Mouse (Mus musculus) frontal cortex, adult (tissue): ENCODE data around the gene Stxbp6.
"Not testable (repeated sequence)": the region's sequence is repeated elsewhere in the genome, so short reads cannot be mapped to it uniquely, and the experiment has no call there.

ENCODE experiments used
- ATAC-seq: cut with Nextera tagmentation; 2 replicates; pipeline ENCODE4 v1.9.2; 2017; ENCODE audit warnings: mild to moderate bottlenecking, moderate library complexity, mixed read lengths; ENCODE audit not compliant: low TSS enrichment

Gene Stxbp6

GRCm38 (mm10) chr12:45056372-45056771 lies 18.1 kb downstream of the Stxbp6 start:
- peak; percentile 48 for ATAC-seq

GRCm38 (mm10) chr12:45053319-45053718 lies 21.2 kb downstream of the Stxbp6 start:
- no peak for ATAC-seq

DNA sequence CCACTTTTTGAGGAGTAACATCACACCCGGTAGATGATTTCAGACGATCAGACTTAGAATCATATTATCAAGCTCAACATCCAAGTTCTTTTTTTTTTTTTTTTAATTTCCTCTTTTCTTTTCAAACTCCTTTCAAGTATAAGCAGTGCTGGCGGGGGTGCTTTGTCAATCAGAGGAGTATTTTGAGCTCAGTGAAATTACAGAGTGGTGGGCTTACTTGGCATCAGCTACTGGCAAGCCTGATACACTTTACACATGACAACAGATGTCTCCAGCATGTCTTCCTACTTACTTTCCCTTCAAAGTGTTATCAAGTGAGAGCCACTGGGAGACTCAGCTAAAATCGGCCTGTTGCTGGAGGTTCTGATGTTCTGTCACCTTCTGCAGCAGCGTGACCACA lies 21.6 kb downstream of the Stxbp6 start:
- peak; percentile 15; the same call in 1 of the 2 replicates for ATAC-seq

GRCm38 (mm10) chr12:45049894-45050293 lies 24.6 kb downstream of the Stxbp6 start:
- no peak for ATAC-seq

DNA sequence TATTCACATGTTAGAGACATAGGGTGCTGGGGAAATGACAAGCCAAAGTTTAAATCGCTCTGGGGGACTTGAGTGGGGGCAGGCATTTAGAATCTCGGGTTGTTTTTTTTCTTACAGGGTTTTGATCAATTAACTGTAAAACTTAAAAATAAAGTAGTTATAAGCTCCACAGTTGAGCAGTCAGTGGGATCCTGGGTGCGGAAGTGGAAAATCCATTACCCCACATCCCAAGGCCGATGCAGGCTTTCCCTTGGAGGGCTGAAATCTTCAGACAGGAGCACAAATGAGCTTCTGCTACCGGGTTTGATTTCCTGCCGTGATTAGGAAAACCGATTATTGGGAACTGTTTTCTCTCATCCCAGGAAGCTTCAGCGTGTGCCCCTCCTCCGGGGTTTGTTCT lies 26.8 kb downstream of the Stxbp6 start:
- ATAC-seq, result not testable (repeated sequence)

GRCm38 (mm10) chr12:45047172-45047571 lies 27.3 kb downstream of the Stxbp6 start:
- no peak for ATAC-seq

DNA sequence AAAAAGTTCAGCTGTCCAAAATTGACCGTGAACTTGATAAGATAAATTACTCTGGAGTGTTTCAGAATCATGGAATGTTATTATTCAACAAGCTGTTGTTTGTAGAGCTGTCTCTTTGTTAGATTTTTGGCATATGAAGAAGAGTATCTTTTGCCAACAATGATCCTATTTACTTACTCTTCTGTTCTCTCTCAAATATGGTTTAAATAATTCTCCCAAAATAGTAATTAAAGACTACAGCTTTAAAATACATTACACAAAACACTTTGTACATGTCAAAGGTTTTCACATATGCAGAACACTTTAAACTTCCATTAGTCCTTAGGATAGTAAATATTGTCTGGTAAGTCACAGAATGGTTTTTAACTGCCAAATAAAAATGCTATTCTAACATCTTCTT lies 29.9 kb downstream of the Stxbp6 start:
- ATAC-seq, result no peak

DNA sequence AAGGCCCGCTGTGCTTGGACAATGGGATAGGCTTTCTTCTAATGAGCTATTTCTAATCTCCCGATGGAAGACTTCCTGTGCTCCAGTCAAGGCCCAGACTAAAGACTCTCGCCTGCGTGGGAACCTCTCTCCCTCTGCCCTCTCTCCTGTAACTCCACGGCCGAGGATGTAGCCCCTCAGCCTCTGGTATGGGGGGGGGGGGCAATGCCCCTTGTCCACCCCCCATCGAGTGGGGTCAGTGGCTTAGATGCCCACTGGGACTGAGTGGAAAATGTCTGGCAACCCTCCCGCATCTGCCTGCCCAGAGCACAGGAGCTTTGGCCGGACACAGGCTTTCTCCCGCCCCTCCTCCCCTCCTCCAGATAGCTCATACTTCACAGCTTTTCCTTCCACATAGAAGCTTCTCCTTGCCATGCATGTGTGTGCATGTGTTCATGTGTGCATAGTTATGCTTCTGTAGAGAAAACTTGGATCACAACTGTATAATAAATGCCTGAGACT lies 31.9 kb downstream of the Stxbp6 start:
- ATAC-seq, result peak; percentile 27; the same call in 1 of the 2 replicates

DNA sequence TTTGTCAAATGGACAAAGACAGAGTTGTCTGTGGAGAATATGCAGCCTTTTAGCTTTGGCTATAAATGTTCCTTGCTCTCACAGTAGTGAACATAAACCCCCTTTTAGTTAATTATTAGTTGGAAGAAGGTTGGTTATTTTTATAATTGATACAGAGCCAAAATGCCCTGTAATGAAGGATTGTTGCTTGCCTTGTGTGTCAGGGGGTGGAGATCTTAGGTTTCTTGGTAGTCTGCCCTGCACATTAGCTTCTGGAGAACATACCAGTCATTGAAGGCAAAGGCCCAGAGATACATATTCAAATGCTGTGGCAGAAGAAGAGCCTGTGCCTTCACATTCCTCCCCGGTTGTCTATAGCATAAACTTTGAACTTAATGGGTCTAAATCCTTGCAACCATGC lies 37.0 kb downstream of the Stxbp6 start:
- no peak for ATAC-seq

DNA sequence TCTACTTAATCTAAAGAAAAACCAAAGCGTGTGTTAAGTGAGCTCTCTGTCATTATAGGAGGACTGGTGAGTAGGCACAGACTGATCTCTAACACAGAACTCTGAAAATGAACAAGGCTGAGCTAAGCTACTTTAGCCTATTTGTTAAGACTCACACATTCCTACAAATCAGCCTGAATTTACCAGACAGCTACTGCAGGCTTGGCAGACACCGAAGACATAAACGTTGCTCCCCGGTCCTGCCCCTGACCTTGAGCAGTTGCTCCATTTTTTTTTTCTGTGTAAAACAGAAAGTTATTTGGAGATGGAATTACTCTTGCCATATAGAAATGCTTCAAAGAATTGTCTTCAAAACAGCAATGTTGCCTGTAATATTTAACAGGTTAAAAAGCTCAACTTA lies 37.4 kb downstream of the Stxbp6 start:
- no peak for ATAC-seq

DNA sequence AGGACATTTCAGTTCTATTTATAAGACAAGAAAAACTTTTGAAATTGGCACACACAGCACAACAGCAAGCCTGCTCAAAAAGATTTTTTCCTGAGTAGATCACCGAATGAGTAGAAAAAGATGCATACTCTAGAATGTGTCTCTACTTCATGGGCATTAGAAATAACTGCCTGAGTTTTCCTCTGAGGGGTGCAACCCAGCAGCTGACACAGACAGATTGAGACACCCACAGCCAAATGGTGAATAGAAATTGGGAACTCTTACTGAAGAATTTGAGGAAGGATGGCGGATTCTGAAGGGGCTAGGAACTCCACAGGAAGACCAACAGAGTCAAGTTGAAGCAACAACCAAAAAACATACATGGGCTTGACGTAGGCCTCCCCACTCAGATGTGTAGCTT lies 43.8 kb downstream of the Stxbp6 start:
- peak; percentile 51; the same call in 1 of the 2 replicates for ATAC-seq

GRCm38 (mm10) chr12:45026347-45026746 lies 48.2 kb downstream of the Stxbp6 start:
- ATAC-seq, result 0 out of 2 replicates have a peak, but pooled peaks have one; percentile 11

- no peak for ATAC-seq
Observed at GRCm38 (mm10) chr12:45020018-45020417, 54.5 kb downstream of the Stxbp6 start.

DNA sequence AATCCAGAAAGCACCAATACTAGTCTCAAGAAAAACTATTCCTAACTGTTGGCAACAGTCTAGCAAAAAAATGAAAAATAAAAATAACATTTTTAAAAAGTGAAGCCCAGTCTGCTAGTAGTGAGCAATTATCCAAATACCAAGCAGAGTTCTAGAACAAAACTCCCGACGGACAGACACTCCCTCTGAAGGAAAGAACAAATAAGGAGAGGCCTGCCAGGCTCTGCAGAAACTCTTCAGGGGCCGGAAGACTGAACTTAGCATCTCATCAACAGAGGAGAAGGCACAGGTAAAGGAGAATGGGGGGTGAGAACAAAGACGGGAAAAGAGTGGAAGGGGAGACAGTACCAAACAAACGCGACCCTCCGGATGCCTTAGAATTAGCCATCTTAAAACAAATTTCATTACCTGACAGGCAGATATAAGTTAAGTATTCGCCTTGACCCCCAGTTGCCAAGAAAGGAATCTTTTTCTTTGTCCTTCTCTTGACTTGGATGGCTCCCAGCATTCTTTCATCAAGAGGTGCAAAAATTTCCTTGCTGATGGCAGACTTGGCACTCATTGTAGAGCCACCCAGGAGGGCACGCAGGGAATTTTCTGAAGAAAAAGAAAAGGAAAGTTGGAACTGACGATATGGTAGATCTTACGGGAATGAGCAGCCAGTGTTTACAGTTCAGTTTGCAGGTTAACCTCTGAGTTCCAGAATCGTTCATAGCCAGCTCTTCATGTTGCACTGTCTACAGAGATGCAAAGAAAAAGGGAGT lies 55.3 kb downstream of the Stxbp6 start:
- ATAC-seq, result no peak

GRCm38 (mm10) chr12:45013246-45013756 lies 61.2 kb downstream of the Stxbp6 start:
- peak; percentile 89 for ATAC-seq

DNA sequence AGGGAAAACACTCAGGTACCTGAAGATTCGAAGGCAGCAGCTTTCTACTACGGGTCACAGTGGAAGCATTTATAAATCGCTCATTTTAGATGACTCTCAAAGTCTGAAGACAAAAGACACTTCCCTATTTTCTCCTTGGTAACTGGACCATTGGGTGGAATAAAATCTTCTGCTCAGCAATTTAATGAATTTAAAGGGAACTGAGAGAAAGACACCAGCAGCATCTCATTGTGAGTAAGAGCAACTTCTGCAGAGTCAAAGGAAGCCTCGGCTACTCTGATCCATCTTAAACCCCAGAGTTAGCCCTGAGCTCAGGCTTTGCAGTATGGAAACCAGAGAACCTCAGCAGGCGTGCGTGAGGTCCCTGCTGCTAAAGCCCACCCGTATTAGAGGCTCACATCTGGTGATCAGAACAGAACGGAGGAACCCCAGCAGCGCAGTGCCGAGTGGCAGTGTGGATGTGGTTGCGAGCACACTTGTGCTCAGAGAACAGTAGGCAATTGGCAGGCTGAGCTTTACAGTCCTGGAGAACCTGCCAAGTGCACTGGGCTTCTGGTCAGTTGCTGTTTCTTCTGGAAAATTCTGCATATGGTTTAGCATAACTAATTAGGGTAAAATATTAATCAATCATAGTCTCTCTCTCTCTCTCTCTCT lies 62.9 kb downstream of the Stxbp6 start:
- ATAC-seq, result peak; percentile 18; the same call in 1 of the 2 replicates

DNA sequence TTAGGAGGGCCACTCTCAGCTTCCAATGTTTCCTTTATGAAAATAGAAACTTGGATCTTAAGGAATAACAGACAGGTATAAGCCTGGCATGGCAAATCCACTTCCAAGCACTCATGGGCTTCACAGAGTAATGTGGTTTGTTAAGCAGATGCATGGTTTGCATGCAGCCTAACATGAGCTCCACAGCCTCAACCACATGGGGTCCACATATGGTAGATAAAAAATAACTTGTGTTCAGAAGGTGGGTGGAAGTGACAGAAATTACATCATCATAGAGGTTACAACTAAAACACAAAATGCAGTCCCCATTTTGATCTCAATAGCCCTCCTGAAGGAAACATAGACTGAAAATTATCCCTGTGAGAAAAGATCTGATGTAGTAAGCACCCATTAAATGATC lies 63.5 kb downstream of the Stxbp6 start:
- ATAC-seq, result peak; percentile 51

GRCm38 (mm10) chr12:45009984-45010611 lies 64.4 kb downstream of the Stxbp6 start:
- ATAC-seq, result no peak

DNA sequence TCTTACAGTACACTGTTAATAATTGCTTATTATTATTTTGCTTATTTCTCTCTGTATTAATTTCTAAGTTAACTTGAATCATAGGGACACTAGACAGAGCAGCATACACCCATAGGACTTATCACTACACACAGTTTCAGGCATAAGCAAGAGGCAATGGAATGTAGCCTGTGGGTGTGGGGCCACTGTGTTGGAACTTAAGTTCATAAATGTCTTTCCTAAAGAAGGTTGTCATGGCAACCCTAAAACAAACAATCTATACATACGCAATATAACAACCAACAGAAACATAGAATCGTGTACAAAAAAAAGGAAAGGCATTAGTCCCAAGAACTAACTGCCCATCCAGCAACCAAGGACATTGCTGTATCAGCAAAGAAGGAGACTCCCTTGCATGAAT lies 67.9 kb downstream of the Stxbp6 start:
- no peak for ATAC-seq

DNA sequence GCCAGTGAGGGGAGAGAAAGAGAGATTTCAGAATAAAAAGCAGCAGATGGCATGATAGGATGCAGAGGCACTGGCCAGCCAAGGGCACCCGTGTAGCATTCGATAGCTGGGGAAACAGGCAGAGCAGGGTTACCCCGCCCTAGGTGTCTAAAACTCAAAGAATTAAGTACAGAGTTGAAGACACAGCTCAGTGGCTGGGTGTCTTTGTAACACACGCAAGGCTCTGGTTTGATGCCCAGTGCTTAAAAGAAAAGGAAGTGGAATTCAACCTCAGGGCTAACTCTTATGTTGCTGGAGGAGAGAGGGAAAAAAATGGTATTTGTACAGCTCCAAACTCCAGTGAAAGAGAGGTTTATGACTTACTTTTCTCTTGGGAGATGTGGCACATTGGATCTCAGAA lies 68.5 kb downstream of the Stxbp6 start:
- ATAC-seq, result no peak

- ATAC-seq, result no peak
Observed at GRCm38 (mm10) chr12:45001996-45002395, 72.5 kb downstream of the Stxbp6 start.

DNA sequence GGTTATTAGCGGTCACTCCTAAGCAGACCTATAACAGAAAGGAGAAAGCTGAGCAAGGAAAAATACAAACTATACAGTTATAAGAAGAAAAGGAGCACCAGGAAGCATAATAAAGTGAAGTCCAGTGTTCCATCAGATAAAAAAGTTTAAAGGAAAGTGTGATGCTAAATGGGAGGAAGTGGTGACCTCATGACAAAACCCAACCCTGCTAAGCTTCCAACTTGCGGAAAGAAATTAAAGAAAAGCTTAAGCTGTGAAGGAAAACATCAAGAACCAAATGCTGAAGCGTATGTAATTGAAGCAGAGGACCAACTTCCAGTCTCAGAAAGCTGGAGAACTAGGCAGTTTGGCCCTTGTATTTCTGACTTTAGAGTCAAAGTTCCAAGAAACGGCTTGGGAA lies 77.1 kb downstream of the Stxbp6 start:
- ATAC-seq, result no peak
